Mouse (Mus musculus) cerebellum, adult 2 months (tissue): ENCODE results near the gene Gas7.

Experiments used
- CTCF ChIP-seq: fragments of 200-500 bp; IDR thresholded peaks from 2 replicates; pipeline ENCODE4 v1.5.1; 2011; ENCODE audit warnings: low read depth, mild to moderate bottlenecking, control low read depth, low read length, moderate library complexity, borderline replicate concordance; ENCODE audit not compliant: insufficient read depth
- POLR2A ChIP-seq: fragments of 200-500 bp; IDR thresholded peaks from 2 replicates; pipeline ENCODE4 v1.6.1; 2011; ENCODE audit warnings: low read length, control low read depth, borderline replicate concordance; ENCODE audit not compliant: insufficient read depth

DNA sequence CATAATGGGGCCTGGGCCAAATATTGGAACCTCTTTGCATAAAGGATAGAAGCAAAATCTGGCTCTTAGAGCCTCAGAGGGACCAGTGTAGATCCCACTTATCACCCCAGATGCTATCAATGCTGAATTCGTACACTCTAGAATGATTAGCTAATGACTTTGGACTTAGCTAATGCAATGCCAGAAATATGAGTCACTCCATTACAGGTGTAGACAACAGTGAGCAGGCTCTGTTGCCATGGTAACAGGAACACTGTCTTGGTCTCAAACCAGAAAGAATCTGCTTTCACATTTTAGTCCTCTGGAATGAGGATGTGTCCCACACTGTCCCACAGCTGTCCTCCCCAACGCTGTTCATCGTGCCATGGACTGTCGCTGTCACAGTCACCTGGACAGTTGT, 94.1 kb downstream of the Gas7 start:
- no peak for TF ChIP-seq CTCF
- no peak for TF ChIP-seq POLR2A
